Mouse (Mus musculus) MEL (cell line): Measurements from ENCODE around the gene Tmem214. TPM values are rescaled to one million over a fixed set of nuclear protein-coding genes. Genes with fewer than 3 reads are reported as not detected.
A peak's percentile ranks its signal among the peaks of the same experiment; 100 is the strongest.

Experiments used
- DNase-seq: peaks from one replicate; pipeline ENCODE4 v3.0.0; 2011; ENCODE audit warnings: low read depth, low spot score
- H3K27ac ChIP-seq: 2 replicates; pipeline ENCODE4 v1.5.1; 2012; ENCODE audit warnings: low read depth, mild to moderate bottlenecking, control low read depth, low read length, moderate library complexity; ENCODE audit not compliant: control insufficient read depth
- H3K27me3 ChIP-seq, 2 experiments: fragments of 150-350 bp in 1 of 2; sonication (generic) in 1 of 2; 2 replicates each; pipeline ENCODE4 v1.6.1; 2012; ENCODE audit warnings: low read length in 2 of 2, mild to moderate bottlenecking in 2 of 2, improper control_type of control experiment in 1 of 2, moderate library complexity in 1 of 2; ENCODE audit not compliant: insufficient read depth in 2 of 2, control insufficient read depth in 1 of 2
- H3K36me3 ChIP-seq, 2 experiments: 2 replicates each; pipeline ENCODE4 v1.6.1; 2012 to 2014; ENCODE audit warnings: low read length in 2 of 2, improper control_type of control experiment in 1 of 2, inconsistent platforms in 1 of 2, mild to moderate bottlenecking in 1 of 2; ENCODE audit not compliant: insufficient read depth in 2 of 2, control insufficient read depth in 1 of 2
- H3K4me1 ChIP-seq, 2 experiments: fragments of 150-350 bp in 1 of 2; sonication (generic) in 1 of 2; 2 replicates each; pipeline ENCODE4 v1.6.1; 2012; ENCODE audit warnings: low read length in 2 of 2, improper control_type of control experiment in 1 of 2, mild to moderate bottlenecking in 1 of 2; ENCODE audit not compliant: insufficient read depth in 2 of 2, control insufficient read depth in 1 of 2
- H3K4me3 ChIP-seq, 2 experiments: fragments of 150-350 bp in 1 of 2; sonication (generic) in 1 of 2; 2 replicates each; pipeline ENCODE4 v1.5.1; 2012; ENCODE audit warnings: low read depth in 2 of 2, low read length in 2 of 2, mild to moderate bottlenecking in 2 of 2, moderate library complexity in 2 of 2, control low read depth in 1 of 2, improper control_type of control experiment in 1 of 2; ENCODE audit not compliant: control insufficient read depth in 1 of 2, insufficient read depth in 1 of 2
- H3K79me2 ChIP-seq: 2 replicates; pipeline ENCODE4 v1.6.1; 2012; ENCODE audit warnings: mild to moderate bottlenecking, low read length, moderate library complexity; ENCODE audit not compliant: control insufficient read depth, poor library complexity, insufficient read depth
- H3K9ac ChIP-seq: 2 replicates; pipeline ENCODE4 v1.6.1; 2012; ENCODE audit warnings: low read depth, mild to moderate bottlenecking, control low read depth, low read length, moderate library complexity; ENCODE audit not compliant: control insufficient read depth, poor library complexity, severe bottlenecking
- H3K9me3 ChIP-seq: fragments of 150-350 bp; sonication (generic); replicated peaks from 2 replicates; pipeline ENCODE4 v1.6.1; 2012; ENCODE audit warnings: mild to moderate bottlenecking, low read length, improper control_type of control experiment, moderate library complexity; ENCODE audit not compliant: insufficient read depth
- BHLHE40 ChIP-seq: IDR thresholded peaks from 2 replicates; pipeline ENCODE4 v1.6.1; 2012; ENCODE audit warnings: low read depth, mild to moderate bottlenecking, inconsistent platforms, low read length, improper control_type of control experiment, borderline replicate concordance
- CHD1 ChIP-seq: IDR thresholded peaks from 2 replicates; pipeline ENCODE4 v1.6.1; 2012; ENCODE audit warnings: low read depth, mild to moderate bottlenecking, inconsistent platforms, low read length, improper control_type of control experiment
- CHD2 ChIP-seq: IDR thresholded peaks from 2 replicates; pipeline ENCODE4 v1.6.1; 2011; ENCODE audit warnings: low read length, improper control_type of control experiment
- ELF1 ChIP-seq: IDR thresholded peaks from 2 replicates; pipeline ENCODE4 v1.6.1; 2014; ENCODE audit warnings: low read depth, mild to moderate bottlenecking, inconsistent platforms, low read length, improper control_type of control experiment, moderate library complexity
- EP300 ChIP-seq, 2 experiments: IDR thresholded peaks; 2 replicates each; pipeline ENCODE4 v1.6.1; 2011; ENCODE audit warnings: improper control_type of control experiment in 2 of 2, low read length in 2 of 2, low read depth in 1 of 2, mild to moderate bottlenecking in 1 of 2
- ETS1 ChIP-seq: IDR thresholded peaks from 2 replicates; pipeline ENCODE4 v1.6.1; 2012; ENCODE audit warnings: low read depth, mild to moderate bottlenecking, inconsistent platforms, low read length, improper control_type of control experiment, moderate library complexity
- GABPA ChIP-seq: IDR thresholded peaks from 2 replicates; pipeline ENCODE4 v1.6.1; 2012; ENCODE audit warnings: low read depth, mild to moderate bottlenecking, inconsistent platforms, low read length, improper control_type of control experiment, moderate library complexity
- HCFC1 ChIP-seq: IDR thresholded peaks from 2 replicates; pipeline ENCODE4 v1.6.1; 2012; ENCODE audit warnings: low read depth, mild to moderate bottlenecking, inconsistent platforms, low read length, improper control_type of control experiment, moderate library complexity
- MAFK ChIP-seq: IDR thresholded peaks from 2 replicates; pipeline ENCODE4 v1.6.1; 2011; ENCODE audit warnings: low read depth, mild to moderate bottlenecking, low read length, improper control_type of control experiment, borderline replicate concordance
- MAX ChIP-seq: IDR thresholded peaks from 2 replicates; pipeline ENCODE4 v1.6.1; 2011; ENCODE audit warnings: low read length, improper control_type of control experiment
- MAZ ChIP-seq: IDR thresholded peaks from 2 replicates; pipeline ENCODE4 v1.6.1; 2012; ENCODE audit warnings: low read depth, mild to moderate bottlenecking, inconsistent platforms, low read length, improper control_type of control experiment
- MXI1 ChIP-seq: IDR thresholded peaks from 2 replicates; pipeline ENCODE4 v1.6.1; 2011; ENCODE audit warnings: mild to moderate bottlenecking, low read depth, low read length, improper control_type of control experiment
- MYB ChIP-seq: IDR thresholded peaks from 2 replicates; pipeline ENCODE4 v1.6.1; 2011; ENCODE audit warnings: mild to moderate bottlenecking, low read depth, low read length, improper control_type of control experiment
- MYC ChIP-seq: IDR thresholded peaks from 2 replicates; pipeline ENCODE4 v1.6.1; 2011; ENCODE audit warnings: low read depth, mild to moderate bottlenecking, low read length, improper control_type of control experiment, moderate library complexity
- NRF1 ChIP-seq: IDR thresholded peaks from 2 replicates; pipeline ENCODE4 v1.6.1; 2014; ENCODE audit warnings: low read depth, mild to moderate bottlenecking, inconsistent platforms, low read length, improper control_type of control experiment, moderate library complexity; ENCODE audit not compliant: poor library complexity, insufficient read depth, severe bottlenecking
- POLR2A ChIP-seq, 2 experiments: IDR thresholded peaks; 2 replicates each; pipeline ENCODE4 v1.6.1; 2011 to 2012; ENCODE audit warnings: low read length in 2 of 2, mild to moderate bottlenecking in 2 of 2, control low read depth in 1 of 2, improper control_type of control experiment in 1 of 2, low read depth in 1 of 2, moderate library complexity in 1 of 2; ENCODE audit not compliant: control insufficient read depth in 1 of 2, insufficient read depth in 1 of 2, poor library complexity in 1 of 2
- RCOR1 ChIP-seq: IDR thresholded peaks from 2 replicates; pipeline ENCODE4 v1.6.1; 2012; ENCODE audit warnings: low read depth, mild to moderate bottlenecking, inconsistent platforms, low read length, improper control_type of control experiment
- SIN3A ChIP-seq: IDR thresholded peaks from 2 replicates; pipeline ENCODE4 v1.6.1; 2012; ENCODE audit warnings: low read length, improper control_type of control experiment, inconsistent platforms
- SMC3 ChIP-seq: IDR thresholded peaks from 2 replicates; pipeline ENCODE4 v1.6.1; 2011; ENCODE audit warnings: low read depth, low read length, improper control_type of control experiment
- TBP ChIP-seq: IDR thresholded peaks from 2 replicates; pipeline ENCODE4 v1.8.0; 2011; ENCODE audit warnings: low read depth, low read length, improper control_type of control experiment
- TCF12 ChIP-seq: IDR thresholded peaks from 2 replicates; pipeline ENCODE4 v1.6.1; 2014; ENCODE audit warnings: low read depth, mild to moderate bottlenecking, inconsistent platforms, low read length, improper control_type of control experiment, moderate library complexity
- UBTF ChIP-seq: IDR thresholded peaks from 2 replicates; pipeline ENCODE4 v1.6.1; 2012; ENCODE audit warnings: low read depth, mild to moderate bottlenecking, inconsistent platforms, low read length, improper control_type of control experiment, moderate library complexity, borderline replicate concordance; ENCODE audit not compliant: insufficient read depth
- USF1 ChIP-seq: IDR thresholded peaks from 2 replicates; pipeline ENCODE4 v1.6.1; 2014; ENCODE audit warnings: low read depth, mild to moderate bottlenecking, inconsistent platforms, low read length, improper control_type of control experiment, moderate library complexity
- USF2 ChIP-seq, 2 experiments: IDR thresholded peaks; 2 replicates each; pipeline ENCODE4 v1.6.1; 2011 to 2012; ENCODE audit warnings: improper control_type of control experiment in 2 of 2, low read length in 2 of 2, borderline replicate concordance in 1 of 2, inconsistent platforms in 1 of 2, low read depth in 1 of 2, mild to moderate bottlenecking in 1 of 2; ENCODE audit not compliant: insufficient read depth in 1 of 2
- ZC3H11A ChIP-seq: IDR thresholded peaks from 2 replicates; pipeline ENCODE4 v1.6.1; 2012; ENCODE audit warnings: low read depth, mild to moderate bottlenecking, inconsistent platforms, low read length, improper control_type of control experiment
- ZKSCAN1 ChIP-seq: IDR thresholded peaks from 2 replicates; pipeline ENCODE4 v1.6.1; 2012; ENCODE audit warnings: low read depth, mild to moderate bottlenecking, inconsistent platforms, low read length, improper control_type of control experiment, moderate library complexity
- ZMIZ1 ChIP-seq: IDR thresholded peaks from 2 replicates; pipeline ENCODE4 v1.6.1; 2012; ENCODE audit warnings: low read depth, mild to moderate bottlenecking, inconsistent platforms, low read length, improper control_type of control experiment, moderate library complexity
- ZNF384 ChIP-seq: IDR thresholded peaks from 2 replicates; pipeline ENCODE4 v1.6.1; 2012; ENCODE audit warnings: low read depth, mild to moderate bottlenecking, inconsistent platforms, low read length, improper control_type of control experiment
- polyA plus RNA-seq, 2 experiments: library from polyadenylated mRNA; stranded (reverse) in 1 of 2; unstranded in 1 of 2; fragments of >175 nt in 1 of 2; fragments of >200 nt in 1 of 2; gene quantifications; 2 replicates each; pipeline versions ENCODE4 v1.2.1 to v1.2.4; 2012; ENCODE audit warnings: low replicate concordance in 2 of 2, low read depth in 1 of 2; ENCODE audit not compliant: insufficient read length in 2 of 2, insufficient read depth in 1 of 2, missing spikeins in 1 of 2
- total RNA-seq: library from RNA; depleted of rRNA; stranded (reverse); fragments of 300-350 nt; gene quantifications from 2 replicates; pipeline ENCODE4 v1.2.3, GENCODE M21; 2012

The Tmem214 gene
- total and polyA plus RNA-seq, 3 experiments: 50.5 to 170 (median 101) TPM

DNA sequence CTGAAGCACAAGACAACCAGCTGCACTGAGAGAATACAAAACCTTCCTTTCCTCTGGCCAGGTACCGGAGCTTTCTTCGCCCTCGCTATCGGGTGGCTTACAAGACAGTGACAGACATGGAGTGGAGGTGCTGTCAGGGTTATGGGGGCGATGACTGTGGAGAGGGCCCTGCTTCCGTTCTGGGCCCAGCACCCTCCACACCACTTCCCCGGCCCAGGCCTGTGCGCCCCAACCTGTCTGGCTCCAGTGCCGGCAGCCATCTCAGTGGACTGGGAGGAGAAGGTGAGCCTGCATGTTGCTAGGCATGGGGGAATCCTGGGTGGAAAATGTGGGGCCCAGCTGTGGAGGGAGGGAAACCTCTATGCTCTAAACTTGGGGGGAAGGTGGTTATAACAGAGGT lies 47.6 kb downstream of the Tmem214 start:
- no peaks in the 10 kb centered on the region for H3K79me2 ChIP-seq
- peaks cover 0 to 22% of the 10 kb centered on the region in 2 experiments; a peak in 2 of 4 replicates for H3K36me3 ChIP-seq
- no peaks in the 10 kb centered on the region for H3K27me3 ChIP-seq
- no peaks in the 10 kb centered on the region for H3K9me3 ChIP-seq
- no peak for DNase-seq
- peak overlapping the region; percentile 29 for H3K27ac ChIP-seq
- TF ChIP-seq ZNF384 (no peak), POLR2A (IDR thresholded peaks at IDR 0.05; ENCODE audit: control insufficient read depth in 1 of 2, insufficient read depth in 1 of 2, low read depth in 1 of 2, low read length in 2 of 2, poor library complexity in 1 of 2) (0 out of 4 replicates have a peak, but pooled peaks of 1 of the 2 experiments have one; percentile 25), GABPA (no peak), MAZ (0 out of 2 replicates have a peak, but pooled peaks have one; percentile 9), CHD1 (0 out of 2 replicates have a peak, but pooled peaks have one; percentile 12)
- H3K4me1 ChIP-seq: peaks cover 16 to 39% of the 10 kb centered on the region in 2 experiments
- H3K9ac ChIP-seq: peak overlapping the region; percentile 36
- H3K4me3 ChIP-seq: peak overlapping the region in 1 of 2 experiments; percentile 9; a peak in 1 of 4 replicates

DNA sequence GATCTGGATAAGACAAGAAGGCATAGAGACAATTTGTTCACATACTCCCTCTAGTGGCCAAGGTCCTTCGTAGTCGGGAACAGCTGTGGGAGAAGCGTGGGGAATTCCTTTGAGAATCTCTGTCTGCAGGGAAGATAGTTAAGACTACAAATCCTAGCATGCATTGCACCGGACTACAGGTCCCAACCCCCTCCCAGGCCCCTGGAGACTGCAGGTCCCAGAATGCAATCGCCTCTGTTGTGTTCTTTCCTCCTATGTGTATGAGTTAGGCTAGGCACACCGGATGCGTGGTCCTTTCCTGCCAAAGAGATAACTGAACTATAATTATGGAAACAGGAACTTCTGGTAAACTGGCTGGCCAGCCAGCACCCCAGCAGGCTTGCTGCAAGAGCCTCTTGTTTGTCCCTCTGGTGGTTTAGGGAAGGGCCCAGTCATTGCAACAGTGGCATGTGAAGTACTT lies 48.2 kb downstream of the Tmem214 start:
- peak; percentile 99 for DNase-seq
- H3K79me2 ChIP-seq: no peaks in the 10 kb centered on the region; the same call in 1 of the 2 replicates
- peaks cover 0 to 22% of the 10 kb centered on the region in 2 experiments; a peak in 2 of 4 replicates for H3K36me3 ChIP-seq
- H3K27ac ChIP-seq: peak overlapping the region; percentile 95
- H3K4me3 ChIP-seq: peak overlapping the region; percentile 11 to 14; a peak in 3 of 4 replicates
- H3K4me1 ChIP-seq: peaks cover 16 to 39% of the 10 kb centered on the region in 2 experiments
- peak overlapping the region; percentile 59 for H3K9ac ChIP-seq
- H3K9me3 ChIP-seq: no peaks in the 10 kb centered on the region
- H3K27me3 ChIP-seq: no peaks in the 10 kb centered on the region
- peak; percentile 47; the same call in 1 of the 2 replicates for TF ChIP-seq NRF1
- TF ChIP-seq CHD2: peak; percentile 84
- no peak for TF ChIP-seq ZMIZ1
- TF ChIP-seq ELF1: peak; percentile 88
- no peak for TF ChIP-seq ZKSCAN1
- peak; percentile 81; the same call in 1 of the 2 replicates for TF ChIP-seq MXI1
- no peak for TF ChIP-seq UBTF
- no peak for TF ChIP-seq USF2 (IDR thresholded peaks at IDR 0.05; ENCODE audit: borderline replicate concordance in 1 of 2, insufficient read depth in 1 of 2, low read depth in 1 of 2, low read length in 2 of 2)
- no peak for TF ChIP-seq ZNF384
- peak; percentile 81 for TF ChIP-seq RCOR1
- peak; percentile 55 for TF ChIP-seq USF1
- TF ChIP-seq ETS1: peak; percentile 93
- peak; percentile 88 for TF ChIP-seq TCF12
- peak; percentile 86 for TF ChIP-seq EP300 (IDR thresholded peaks at IDR 0.05; ENCODE audit: low read depth in 1 of 2, low read length in 2 of 2)
- TF ChIP-seq MYB: peak; percentile 33; the same call in 1 of the 2 replicates
- peak; percentile 94 for TF ChIP-seq MYC
- TF ChIP-seq SMC3: peak; percentile 48; the same call in 1 of the 2 replicates
- TF ChIP-seq BHLHE40: peak; percentile 77
- TF ChIP-seq POLR2A (IDR thresholded peaks at IDR 0.05; ENCODE audit: control insufficient read depth in 1 of 2, insufficient read depth in 1 of 2, low read depth in 1 of 2, low read length in 2 of 2, poor library complexity in 1 of 2): peak; percentile 76 to 91
- peak; percentile 100 for TF ChIP-seq HCFC1
- TF ChIP-seq MAFK: no peak
- no peak for TF ChIP-seq ZC3H11A
- TF ChIP-seq MAX: peak; percentile 74
- TF ChIP-seq TBP: peak; percentile 90
- TF ChIP-seq MAZ: peak; percentile 46; the same call in 1 of the 2 replicates
- peak; percentile 99 for TF ChIP-seq SIN3A
